Mouse (Mus musculus) spleen, adult 18-20 months (tissue): ENCODE results near the gene Shank2.

Experiments
- DNase-seq, 2 experiments: peaks; one replicate each; pipeline ENCODE4 v3.0.0; 2022; ENCODE audit warnings: mixed read lengths in 2 of 2

The Shank2 gene

GRCm38 (mm10) chr7:144233479-144233878 is 231.8 kb downstream of the Shank2 start:
- no peak for DNase-seq

DNA sequence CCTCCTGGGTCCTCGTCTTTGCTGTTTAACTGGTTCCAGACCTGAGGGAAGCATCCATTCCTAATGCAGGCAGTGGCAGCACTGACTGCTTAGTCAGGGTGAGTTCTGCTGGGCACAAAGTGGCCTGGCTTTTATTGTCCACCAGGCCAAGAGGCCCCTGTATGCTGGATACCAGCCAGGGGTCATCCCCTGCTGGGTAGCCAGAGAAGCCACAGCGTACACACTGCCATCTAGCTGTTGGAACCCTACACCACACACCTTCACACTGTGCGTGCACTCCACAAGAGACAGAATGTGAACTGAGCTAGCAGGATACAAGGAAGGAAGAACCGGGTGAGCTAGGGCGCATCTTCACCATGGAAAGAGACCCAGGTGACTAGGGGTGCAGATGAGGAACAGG is 233.1 kb downstream of the Shank2 start:
- DNase-seq: no peak

- no peak for DNase-seq
These were observed 233.8 kb downstream of the Shank2 start for GRCm38 (mm10) chr7:144235523-144235922.

GRCm38 (mm10) chr7:144236802-144237201 is 235.1 kb downstream of the Shank2 start:
- DNase-seq: no peak

DNA sequence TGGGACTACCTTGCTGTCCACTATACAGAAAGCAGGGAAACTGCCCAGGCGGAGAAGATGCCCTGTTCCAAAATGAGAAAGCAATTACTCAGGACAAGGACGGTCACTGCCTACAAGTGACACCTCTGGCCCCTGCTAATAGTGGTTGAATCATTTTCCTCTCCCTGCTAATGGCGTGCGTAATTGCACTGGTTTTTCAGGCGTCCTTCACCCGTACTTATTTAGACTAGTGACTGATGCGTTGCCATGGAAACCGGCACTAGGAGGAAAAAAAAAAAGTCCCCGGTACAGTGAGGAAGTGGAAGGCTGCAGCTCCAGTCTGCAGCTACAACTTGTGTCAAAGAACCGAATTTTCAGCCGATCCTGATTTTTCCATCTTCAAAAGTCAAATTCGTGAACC is 236.7 kb downstream of the Shank2 start:
- no peak for DNase-seq

DNA sequence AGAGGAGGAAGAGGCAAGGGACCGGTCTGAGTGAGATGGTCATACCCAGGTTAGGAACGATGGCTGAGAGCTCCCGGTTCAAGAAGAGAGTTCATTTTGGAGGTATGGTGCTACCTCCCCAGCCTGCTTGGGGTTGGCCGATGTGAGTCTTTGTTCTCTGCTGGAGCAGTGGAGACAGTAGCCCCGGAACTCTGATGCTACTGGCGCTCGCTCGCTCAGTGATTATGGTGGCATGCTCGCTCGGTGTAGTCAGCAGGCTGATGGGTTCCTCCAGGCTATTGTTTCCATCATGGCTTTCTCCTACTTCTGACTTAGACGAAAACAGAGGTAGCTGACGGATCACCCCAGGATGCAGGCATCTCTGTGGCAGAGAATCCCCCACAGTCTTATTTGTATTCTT is 237.3 kb downstream of the Shank2 start:
- no peak for DNase-seq

DNA sequence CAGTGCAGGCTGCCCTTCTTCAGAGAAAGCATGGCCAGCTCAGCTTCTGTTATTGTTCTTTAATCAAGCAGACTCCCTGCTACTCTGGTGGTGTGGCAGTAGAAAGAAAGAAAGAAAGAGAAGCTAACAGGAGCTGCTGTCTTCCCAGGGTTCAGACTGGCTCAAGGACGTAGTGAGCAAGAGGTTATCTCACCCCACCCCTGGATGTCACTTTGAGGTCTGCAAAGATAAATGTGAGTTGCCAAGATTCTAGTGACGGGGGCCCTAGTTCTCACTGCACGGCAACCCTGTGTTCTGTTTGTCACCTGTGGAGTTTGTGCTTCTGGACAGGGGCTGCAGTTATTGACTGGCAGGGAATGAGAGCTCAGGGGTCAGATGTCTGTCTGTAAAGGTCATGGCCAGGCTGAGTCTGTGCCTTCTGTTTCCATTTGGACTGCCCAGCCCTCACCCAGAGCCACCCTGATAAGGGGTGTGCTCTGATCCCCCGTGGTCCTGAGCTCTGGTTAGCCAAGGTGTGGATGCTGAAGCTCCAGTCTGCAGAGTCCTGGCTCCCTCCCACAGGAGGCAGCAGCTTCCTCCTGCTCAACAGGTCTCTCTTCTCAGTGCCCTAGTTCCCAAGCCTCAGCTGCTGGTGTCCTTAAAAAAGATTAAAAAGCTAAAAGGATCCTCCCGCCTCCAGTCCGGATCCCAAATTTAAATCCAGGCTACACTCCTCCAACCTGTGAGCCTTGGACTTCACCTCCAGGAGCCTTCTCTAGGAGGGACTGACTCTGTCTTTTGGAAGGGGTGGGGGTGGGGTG is 238.0 kb downstream of the Shank2 start:
- no peak for DNase-seq

GRCm38 (mm10) chr7:144240736-144241343 is 239.1 kb downstream of the Shank2 start:
- no peak for DNase-seq

DNA sequence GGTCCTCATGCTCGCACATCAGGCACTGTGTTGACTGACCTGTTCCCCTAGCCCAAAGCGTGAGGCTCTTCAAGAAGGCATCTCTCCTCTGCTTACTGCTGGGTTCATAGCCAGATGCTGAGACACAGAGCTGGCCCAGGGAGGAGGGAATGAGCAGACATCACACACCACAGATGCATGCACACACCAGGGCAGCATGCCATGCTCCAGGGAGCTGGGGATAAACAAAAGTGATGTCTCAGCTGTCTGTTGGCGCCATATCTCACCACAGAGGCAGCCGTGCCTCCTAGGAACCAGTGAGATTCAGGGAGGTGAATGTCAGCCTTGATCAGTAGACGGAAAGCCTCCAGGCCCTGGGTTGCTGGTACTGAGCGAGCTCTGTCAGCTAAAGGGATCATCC is 242.5 kb downstream of the Shank2 start:
- DNase-seq: no peak

GRCm38 (mm10) chr7:144246271-144246670 is 244.5 kb downstream of the Shank2 start:
- DNase-seq: no peak

DNA sequence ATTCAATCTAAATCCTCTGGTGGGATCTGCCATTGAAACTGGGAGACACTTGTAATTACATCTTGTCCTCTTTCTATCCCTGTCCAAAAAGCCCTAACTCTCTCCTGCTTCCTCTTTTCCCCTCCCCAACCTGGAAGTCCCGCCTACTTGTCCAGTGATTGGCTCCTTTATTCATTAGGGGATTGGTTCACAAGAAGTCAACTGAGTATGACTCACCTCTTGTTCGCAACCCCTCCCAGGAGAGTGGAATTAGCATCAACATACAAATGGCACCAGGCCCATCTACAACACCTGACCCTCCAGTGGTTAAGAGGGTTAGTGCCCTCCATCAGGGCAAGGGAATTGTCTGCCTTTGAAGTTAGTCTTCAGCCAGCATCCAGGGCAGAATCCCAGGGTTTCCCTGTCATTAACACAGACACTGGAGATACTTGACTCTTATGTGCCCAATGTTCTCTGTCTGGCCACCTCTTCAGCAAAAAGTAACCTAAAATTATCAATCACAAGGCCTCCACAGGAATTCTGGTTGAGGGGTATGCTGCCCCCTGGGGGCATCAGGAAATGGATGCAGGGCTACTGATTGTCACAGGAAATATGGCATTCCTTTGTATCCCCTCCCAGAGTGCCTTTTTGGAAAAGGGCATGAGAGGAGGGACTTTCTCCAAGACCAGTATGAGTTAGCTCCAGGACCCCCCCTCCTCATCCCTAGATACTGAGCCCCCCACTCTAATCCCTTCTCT is 247.1 kb downstream of the Shank2 start:
- no peak for DNase-seq

DNA sequence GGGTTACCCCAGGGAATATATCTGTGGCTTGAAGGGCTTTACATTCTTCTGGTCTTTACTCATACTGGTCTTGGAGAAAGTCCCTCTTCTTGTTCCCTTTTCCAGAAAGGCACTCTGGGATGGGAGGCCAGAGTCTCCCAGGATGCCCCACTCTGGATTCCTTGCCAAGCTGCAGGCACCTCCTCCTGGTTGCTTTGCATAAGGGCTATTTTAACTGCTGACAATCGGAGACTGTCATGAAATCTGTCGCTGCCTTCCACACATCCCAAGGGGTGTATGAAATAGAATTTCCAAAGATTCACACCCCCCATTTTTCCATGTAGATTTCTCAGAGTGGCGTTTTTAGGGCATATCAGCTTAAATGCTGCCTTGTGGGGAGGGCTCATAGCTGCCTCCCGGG is 249.1 kb downstream of the Shank2 start:
- DNase-seq: no peak

- no peak for DNase-seq
These were observed 249.5 kb downstream of the Shank2 start for GRCm38 (mm10) chr7:144251250-144251649.

DNA sequence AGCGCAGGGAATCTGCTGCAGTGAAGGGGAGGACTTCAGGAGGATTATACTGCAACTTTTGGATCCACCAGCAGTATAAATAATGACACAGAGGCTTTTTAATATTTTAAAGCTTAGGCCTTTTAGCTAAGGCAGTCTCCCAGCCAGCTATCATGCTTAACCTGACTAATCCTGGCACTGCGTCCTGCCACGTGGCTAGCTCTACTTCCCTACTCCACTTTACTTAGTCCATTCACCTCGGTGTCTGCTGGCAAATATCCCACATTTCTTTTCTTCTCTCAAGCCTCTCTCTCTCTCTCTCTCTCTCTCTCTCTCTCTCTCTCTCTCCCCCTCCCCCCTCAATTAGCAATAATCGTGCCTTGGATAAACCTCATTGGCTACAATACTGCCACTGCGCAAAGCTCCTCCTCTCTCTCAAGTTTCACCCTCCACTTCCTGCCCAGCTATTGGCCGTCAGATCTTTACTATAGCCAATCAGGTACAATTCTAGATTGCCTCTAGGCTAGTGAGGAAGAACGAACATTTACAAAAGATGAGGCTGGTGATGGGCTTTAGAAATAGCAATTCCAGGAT is 253.0 kb downstream of the Shank2 start:
- no peak for DNase-seq

DNA sequence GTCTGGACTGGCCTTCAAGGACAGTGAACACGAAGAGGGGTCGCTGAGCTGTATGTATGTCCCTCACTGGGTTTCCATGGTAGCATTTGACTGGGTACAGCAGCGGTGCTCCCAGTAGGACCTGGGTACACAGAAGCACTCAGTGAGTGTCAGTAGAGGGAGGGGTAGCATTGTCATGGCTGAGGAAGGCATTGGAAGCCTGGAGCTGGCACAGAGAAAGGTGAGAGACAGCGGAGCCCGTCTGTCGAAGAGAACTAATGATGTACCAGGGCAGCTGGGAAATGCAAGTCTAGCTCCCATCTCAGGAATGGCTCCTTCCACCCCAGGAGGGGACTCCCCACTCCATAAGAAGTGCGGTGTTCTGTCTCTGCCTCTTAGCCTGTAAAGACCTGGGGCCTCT is 256.1 kb downstream of the Shank2 start:
- DNase-seq: no peak

GRCm38 (mm10) chr7:144258332-144258731 is 256.6 kb downstream of the Shank2 start:
- DNase-seq: no peak

- no peak for DNase-seq
These were observed 260.9 kb downstream of the Shank2 start for GRCm38 (mm10) chr7:144262666-144263065.

DNA sequence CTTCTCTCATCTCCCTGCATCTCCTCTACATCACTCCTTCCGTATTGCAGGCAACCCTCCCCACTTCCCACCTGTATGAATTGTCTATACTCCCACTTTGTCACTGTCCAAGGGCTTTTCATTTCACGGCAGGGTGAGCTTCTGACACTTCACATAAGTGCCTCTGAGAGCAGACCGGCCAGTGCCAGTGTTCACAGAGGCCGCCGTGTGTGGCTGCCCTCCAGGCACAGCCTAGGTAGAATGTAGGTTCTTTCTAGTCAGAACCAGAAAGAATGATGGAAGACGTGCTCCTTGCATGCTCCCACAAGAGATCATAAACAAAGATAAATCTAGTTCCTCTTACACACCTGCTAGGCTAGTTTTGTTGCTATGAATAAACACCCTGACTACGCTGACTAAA is 265.0 kb downstream of the Shank2 start:
- no peak for DNase-seq

GRCm38 (mm10) chr7:144268329-144268728 is 266.6 kb downstream of the Shank2 start:
- DNase-seq: no peak

DNA sequence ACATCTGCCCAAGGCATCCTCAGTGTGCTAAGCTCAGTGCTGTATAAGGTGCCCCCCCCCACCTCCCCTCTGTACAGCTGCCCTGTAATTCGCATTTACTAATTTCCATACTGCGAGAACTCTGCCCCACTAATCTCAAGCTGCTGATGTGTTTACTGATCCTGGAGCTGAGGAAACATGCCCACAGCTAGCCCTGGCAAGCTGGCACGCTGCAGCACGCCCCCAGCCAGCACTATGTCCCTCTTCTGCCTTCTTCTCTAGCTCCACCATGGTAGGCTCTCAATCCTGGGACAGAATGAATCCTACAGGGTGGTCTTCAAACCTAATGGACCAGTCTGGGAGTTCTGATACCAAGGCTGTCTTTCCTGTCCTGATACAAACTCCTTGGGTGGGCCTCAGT is 267.1 kb downstream of the Shank2 start:
- no peak for DNase-seq

DNA sequence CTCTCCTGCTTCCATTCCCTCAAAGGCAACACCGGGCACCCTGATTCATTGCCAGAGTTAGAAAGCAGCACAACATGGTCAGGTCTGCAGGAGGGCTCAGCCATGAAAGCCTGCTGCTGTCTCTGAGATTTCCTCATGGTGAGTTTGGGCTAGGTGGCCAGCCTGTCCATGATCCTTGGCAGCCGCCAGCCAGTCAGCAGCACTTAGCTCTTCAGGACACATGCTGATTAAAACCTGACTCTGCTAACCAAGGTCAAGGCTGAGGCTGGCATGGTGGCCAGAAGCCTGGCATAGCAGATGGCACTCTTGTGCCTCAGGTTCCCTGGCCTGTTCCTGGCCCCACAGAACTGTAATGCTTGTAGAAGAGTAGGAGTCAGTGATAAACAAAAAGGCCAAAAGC is 269.3 kb downstream of the Shank2 start:
- DNase-seq: no peak

- DNase-seq: no peak
These were observed 277.0 kb downstream of the Shank2 start for GRCm38 (mm10) chr7:144278703-144279102.

GRCm38 (mm10) chr7:144283701-144284100 is 282.0 kb downstream of the Shank2 start:
- no peak for DNase-seq
